Mouse (Mus musculus) liver, postnatal 0 days (tissue): Measurements from ENCODE around the gene Odf2l. TPM values are rescaled to one million over a fixed set of nuclear protein-coding genes. Genes with fewer than 3 reads are reported as not detected.

Experiments used
- ATAC-seq: fragments of 200-750 bp; cut with Nextera tagmentation; 2 replicates; pipeline ENCODE4 v1.8.0; 2017; ENCODE audit warnings: mild to moderate bottlenecking, moderate library complexity
- DNase-seq: peaks from one replicate; pipeline ENCODE4 v3.0.0-alpha.2; 2016
- H3K27ac ChIP-seq: fragments of 300-500 bp; sonication (generic); 2 replicates; pipeline ENCODE4 v1.5.1; 2014; ENCODE audit warnings: antibody characterized with exemption, moderate library complexity, mild to moderate bottlenecking, low read depth
- H3K27me3 ChIP-seq: fragments of 300-500 bp; sonication (generic); 2 replicates; pipeline ENCODE4 v1.6.1; 2014; ENCODE audit warnings: low read length, control low read depth, mixed read lengths; ENCODE audit not compliant: insufficient read depth
- H3K36me3 ChIP-seq: fragments of 300-500 bp; sonication (generic); replicated peaks from 2 replicates; pipeline ENCODE4 v1.6.1; 2014; ENCODE audit warnings: mild to moderate bottlenecking, control low read depth, low read length, moderate library complexity, mixed read lengths; ENCODE audit not compliant: insufficient read depth
- H3K4me1 ChIP-seq: fragments of 300-500 bp; sonication (generic); 2 replicates; pipeline ENCODE4 v1.6.1; 2014; ENCODE audit warnings: antibody characterized with exemption, mild to moderate bottlenecking, control low read depth; ENCODE audit not compliant: insufficient read depth
- H3K4me2 ChIP-seq: fragments of 300-500 bp; sonication (generic); 2 replicates; pipeline ENCODE4 v1.6.1; 2014; ENCODE audit warnings: low read depth, mild to moderate bottlenecking, low read length, moderate library complexity, mixed read lengths
- H3K4me3 ChIP-seq: fragments of 300-500 bp; sonication (generic); 2 replicates; pipeline ENCODE4 v1.5.1; 2014; ENCODE audit warnings: low read depth, low read length
- H3K9ac ChIP-seq: fragments of 300-500 bp; sonication (generic); replicated peaks from 2 replicates; pipeline ENCODE4 v1.6.1; 2014; ENCODE audit warnings: mild to moderate bottlenecking, moderate library complexity
- H3K9me3 ChIP-seq: fragments of 300-500 bp; sonication (generic); 2 replicates; pipeline ENCODE4 v1.6.1; 2016; ENCODE audit warnings: mild to moderate bottlenecking, control low read depth, low read length, mixed read lengths
- CTCF ChIP-seq: sonication (generic); IDR thresholded peaks from 2 replicates; pipeline ENCODE4 v1.5.1; 2016; ENCODE audit warnings: antibody characterized with exemption, low read depth
- EP300 ChIP-seq: IDR thresholded peaks from 2 replicates; pipeline ENCODE4 v1.6.1; 2016; ENCODE audit warnings: antibody characterized with exemption, low read depth, mild to moderate bottlenecking
- WGBS: fragments of 180-500 bp; shearing (Covaris S2); extraction: QIAGEN DNeasy Blood & Tissue Kit; methylation state at CpG from one replicate; pipeline ENCODE4 v1.1.7; 2014; ENCODE audit not compliant: insufficient replicate concordance; 5-methylcytosine and 5-hydroxymethylcytosine counted together
- polyA plus RNA-seq: library from polyadenylated mRNA; unstranded; fragments of >200 nt; fragmentation: Nextera tagmentation; extraction: Ambion mirVana; gene quantifications from 2 replicates; pipeline ENCODE4 v1.2.1, GENCODE M21; 2015

Gene Odf2l
- polyA plus RNA-seq, 1 experiment from 2014 or later = 5.6 TPM

DNA sequence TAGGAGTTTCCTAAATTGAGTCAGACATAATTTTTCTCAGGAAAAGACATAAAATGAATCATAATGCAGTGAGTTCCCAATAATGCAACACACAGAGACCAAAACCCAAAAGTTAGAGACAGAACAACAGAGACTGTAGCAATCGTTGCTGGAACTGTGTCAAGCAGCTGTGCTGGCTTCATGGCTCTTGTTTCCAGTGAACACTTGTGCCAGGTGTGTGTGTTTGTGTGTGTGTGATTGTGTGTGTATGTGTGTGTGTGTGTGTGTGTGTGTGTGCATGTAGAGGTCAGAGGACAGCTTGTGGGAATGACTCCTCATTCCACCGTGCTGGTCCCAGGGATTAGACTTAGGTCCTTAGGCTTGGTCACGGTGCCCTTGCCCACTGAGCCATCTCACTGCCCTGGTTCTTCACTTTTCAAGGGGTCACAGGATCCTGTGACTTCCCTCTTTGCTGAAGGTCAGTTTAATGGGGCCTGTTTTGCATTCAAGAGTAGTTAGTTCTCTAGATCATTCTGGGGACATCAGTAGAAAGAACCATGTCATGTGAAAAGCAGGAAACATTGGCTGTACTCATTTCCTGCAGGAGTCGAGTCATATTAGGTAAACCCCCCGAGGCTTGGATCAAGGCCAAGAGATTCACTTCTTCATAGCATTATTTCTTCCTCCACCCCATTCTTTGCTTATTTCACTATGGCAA lies 13.2 kb upstream of the Odf2l start:
- DNase-seq = no peak
- no peak overlapping the region for H3K27ac ChIP-seq
- no peaks in the 10 kb centered on the region for H3K9me3 ChIP-seq
- H3K4me3 ChIP-seq = no peak overlapping the region
- no peak overlapping the region for H3K4me2 ChIP-seq
- TF ChIP-seq CTCF (no peak), EP300 (no peak)
- 39% methylated on average over 5 of the region's 5 CpGs for WGBS
- H3K27me3 ChIP-seq = no peaks in the 10 kb centered on the region
- ATAC-seq = no peak
- H3K36me3 ChIP-seq = no peaks in the 10 kb centered on the region
- H3K4me1 ChIP-seq = no peaks in the 10 kb centered on the region
- no peak overlapping the region for H3K9ac ChIP-seq

DNA sequence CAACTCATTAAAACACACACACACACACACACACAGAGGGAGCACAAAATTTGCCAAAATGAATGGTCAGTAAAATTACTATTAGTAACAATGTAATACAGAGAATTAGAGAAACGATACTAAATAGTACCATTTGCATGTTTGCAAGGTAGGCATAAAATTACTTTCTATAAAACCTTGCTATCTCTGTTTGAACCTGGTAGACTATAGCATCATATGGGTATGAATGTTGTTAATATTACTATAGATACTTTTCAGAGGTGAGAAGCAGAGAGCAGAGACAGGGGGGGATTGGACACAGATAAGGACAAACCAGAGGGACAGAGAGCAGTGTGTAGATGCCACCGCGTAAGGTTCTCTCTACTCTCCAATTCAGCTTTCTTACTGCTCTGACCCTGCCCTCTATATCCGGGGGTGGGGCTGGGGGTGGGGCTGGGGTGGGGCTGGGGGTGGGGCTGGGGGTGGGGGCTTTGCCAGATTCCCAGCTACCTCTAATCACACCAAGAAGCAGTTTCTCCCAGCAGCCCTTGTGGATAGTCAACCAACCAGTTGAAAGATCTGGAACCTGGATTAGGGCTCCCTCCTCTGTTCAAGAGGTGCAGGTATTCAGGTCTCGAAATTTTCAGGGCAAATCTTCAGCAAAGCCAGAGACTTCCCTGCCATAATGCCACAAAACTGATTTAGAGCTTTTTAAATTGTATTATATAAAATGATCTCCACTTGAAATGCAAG lies 12.4 kb upstream of the Odf2l start:
- 63% methylated on average over 5 of the region's 5 CpGs for WGBS
- no peaks in the 10 kb centered on the region for H3K4me1 ChIP-seq
- TF ChIP-seq EP300 (no peak), CTCF (0 out of 2 replicates have a peak, but pooled peaks have one; percentile 14)
- H3K4me2 ChIP-seq = no peak overlapping the region
- H3K4me3 ChIP-seq = no peak overlapping the region
- H3K27me3 ChIP-seq = no peaks in the 10 kb centered on the region
- no peak overlapping the region for H3K27ac ChIP-seq
- ATAC-seq (no peak), DNase-seq (no peak)
- no peaks in the 10 kb centered on the region for H3K36me3 ChIP-seq
- no peaks in the 10 kb centered on the region for H3K9me3 ChIP-seq
- no peak overlapping the region for H3K9ac ChIP-seq

DNA sequence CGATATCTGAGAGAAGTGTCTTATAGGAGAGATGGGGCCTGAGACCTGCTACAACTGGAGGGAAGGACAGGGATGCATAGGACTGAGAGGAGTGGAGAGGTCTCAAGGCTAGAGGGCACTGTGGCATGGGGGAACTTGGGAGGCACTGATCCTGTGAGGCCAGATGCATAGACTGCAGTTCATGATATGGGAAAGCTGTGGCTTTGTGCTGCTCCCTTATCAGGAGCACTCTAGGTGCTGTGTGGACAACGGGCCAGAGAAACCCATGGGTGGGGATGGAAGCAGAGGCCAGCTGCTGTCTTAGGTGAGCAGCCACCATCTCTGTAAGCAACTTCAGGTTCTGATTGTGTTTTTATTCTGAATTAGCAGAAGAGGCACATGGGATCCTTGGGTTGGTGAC lies 3.2 kb upstream of the Odf2l start:
- no peak for TF ChIP-seq CTCF
- no peak for TF ChIP-seq EP300
- H3K27me3 ChIP-seq = no peaks in the 10 kb centered on the region
- no peak overlapping the region for H3K9ac ChIP-seq
- no peak overlapping the region for H3K4me2 ChIP-seq
- H3K4me1 ChIP-seq = peaks cover 17% of the 10 kb centered on the region
- WGBS = 74% methylated on average over 2 of the region's 2 CpGs
- DNase-seq = no peak
- ATAC-seq = no peak
- H3K27ac ChIP-seq = no peak overlapping the region
- no peak overlapping the region for H3K4me3 ChIP-seq
- no peaks in the 10 kb centered on the region for H3K9me3 ChIP-seq
- no peaks in the 10 kb centered on the region for H3K36me3 ChIP-seq

DNA sequence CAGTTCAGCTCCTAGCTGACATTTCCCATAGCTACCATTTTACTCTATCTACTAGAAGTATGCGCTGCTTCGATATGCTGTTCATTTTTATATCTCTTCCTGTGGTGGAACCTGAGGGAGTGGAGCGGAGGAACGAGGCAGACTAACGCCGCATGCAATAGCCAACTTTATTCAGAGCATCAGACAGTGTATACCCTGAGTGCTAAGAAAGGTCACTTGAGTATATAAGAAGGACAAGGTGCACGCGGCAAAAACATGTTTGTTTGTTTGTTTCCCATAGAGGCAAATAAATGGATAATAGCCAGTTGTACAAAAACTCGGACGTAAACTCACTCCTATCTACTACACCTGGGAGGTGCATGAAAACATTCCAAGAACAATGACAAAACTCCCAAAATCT lies 751 bp upstream of the Odf2l start:
- H3K9ac ChIP-seq = no peak overlapping the region; the same call in 1 of the 2 replicates
- no peaks in the 10 kb centered on the region for H3K9me3 ChIP-seq
- peak overlapping the region; percentile 81 for H3K4me3 ChIP-seq
- H3K4me1 ChIP-seq = peaks cover 17% of the 10 kb centered on the region
- no peaks in the 10 kb centered on the region for H3K27me3 ChIP-seq
- WGBS = 78% methylated on average over 10 of the region's 10 CpGs
- H3K36me3 ChIP-seq = no peaks in the 10 kb centered on the region
- TF ChIP-seq CTCF (no peak), EP300 (no peak)
- no peak for ATAC-seq
- no peak for DNase-seq
- H3K4me2 ChIP-seq = peak overlapping the region; percentile 87
- peak overlapping the region; percentile 98 for H3K27ac ChIP-seq

DNA sequence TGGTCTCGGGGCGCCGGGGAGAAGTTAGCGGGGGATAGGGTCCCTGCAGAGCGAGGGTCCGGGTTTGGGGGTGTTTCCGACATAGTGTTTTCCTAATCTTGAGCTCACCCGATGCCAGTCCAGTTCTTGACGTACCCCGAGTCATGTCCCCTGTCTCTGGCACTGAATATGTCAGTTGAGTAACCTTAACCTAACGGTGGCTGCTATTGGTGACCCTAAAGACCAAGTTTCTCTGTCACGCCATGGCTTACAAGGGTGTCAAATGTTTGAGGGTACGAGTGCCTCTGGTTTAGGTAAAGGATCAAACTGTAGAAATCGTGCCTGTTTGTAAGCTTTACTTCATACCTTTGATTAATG lies 592 bp downstream of the Odf2l start:
- Histone ChIP-seq H3K27ac (peak overlapping the region; percentile 98), H3K27me3 (no peaks in the 10 kb centered on the region), H3K9me3 (no peaks in the 10 kb centered on the region), H3K4me3 (peak overlapping the region; percentile 81), H3K36me3 (no peaks in the 10 kb centered on the region), H3K4me1 (peaks cover 17% of the 10 kb centered on the region), H3K9ac (peak overlapping the region; percentile 78), H3K4me2 (peak overlapping the region; percentile 87)
- WGBS = 3% methylated on average over 14 of the region's 14 CpGs
- TF ChIP-seq EP300 (no peak), CTCF (no peak)
- DNase-seq = no peak
- peak; percentile 29 for ATAC-seq

DNA sequence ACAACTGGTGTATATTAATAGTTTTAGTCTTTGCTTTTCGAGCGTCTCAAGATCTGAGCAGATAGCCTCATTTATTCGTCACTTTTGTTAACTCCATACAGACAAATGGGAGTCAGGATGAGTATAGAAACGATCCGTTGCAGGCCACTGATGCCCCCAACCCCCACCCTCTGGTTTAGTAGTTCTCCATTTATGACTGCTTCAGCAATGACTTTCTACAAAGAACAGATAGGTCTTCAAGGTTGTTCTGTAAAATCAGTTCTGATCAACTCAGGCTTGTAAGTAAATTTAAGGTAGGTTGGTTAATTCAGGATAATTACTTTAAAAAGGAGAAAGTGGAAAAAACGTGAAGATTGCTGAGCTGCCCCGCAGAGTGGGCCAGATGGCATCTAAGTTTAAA lies 1.0 kb downstream of the Odf2l start:
- Histone ChIP-seq H3K4me3 (peak overlapping the region; percentile 81), H3K36me3 (peaks cover 2% of the 10 kb centered on the region; the same call in 1 of the 2 replicates), H3K9me3 (no peaks in the 10 kb centered on the region), H3K27me3 (no peaks in the 10 kb centered on the region), H3K27ac (peak overlapping the region; percentile 98), H3K4me1 (peaks cover 17% of the 10 kb centered on the region), H3K9ac (peak overlapping the region; percentile 78; the same call in 1 of the 2 replicates), H3K4me2 (peak overlapping the region; percentile 87)
- DNase-seq (no peak), ATAC-seq (no peak)
- TF ChIP-seq CTCF (no peak), EP300 (no peak)
- 70% methylated on average over 7 of the region's 7 CpGs for WGBS
